ENCODE assay signal across 30 mouse cellular contexts in the genomic region with DNA sequence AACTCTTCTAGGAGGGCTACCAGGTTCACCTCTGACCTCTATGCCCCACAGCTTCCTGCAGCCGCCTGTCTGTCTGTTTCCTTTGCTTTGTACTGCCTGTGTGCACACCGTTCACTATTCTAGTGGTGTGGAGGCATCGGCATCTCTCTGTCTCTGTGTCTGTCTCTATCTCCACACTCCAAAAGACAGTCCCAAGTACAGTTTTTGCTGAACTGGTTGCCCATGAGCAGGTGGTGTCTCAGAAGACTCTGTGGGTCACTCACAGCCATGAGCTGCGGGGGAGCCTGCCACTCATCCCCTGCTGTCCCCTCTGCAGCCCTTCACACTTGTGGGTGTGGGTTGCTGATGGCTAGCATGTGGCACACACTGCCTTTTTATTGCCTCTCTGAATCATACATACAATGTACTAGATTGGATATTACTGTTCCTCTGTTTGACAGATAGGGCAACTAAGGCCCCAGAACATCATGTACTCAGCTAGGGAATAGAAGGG. TPM values are rescaled to one million over a fixed set of nuclear protein-coding genes. Genes with fewer than 3 reads are reported as not detected.
DNase-seq lines count a peak whose midpoint lies in the region; ATAC-seq and TF ChIP-seq lines count a peak whose summit lies in the region.
"Had no signal": no experiment of that assay in that cellular context is flagged by ENCODE, and none has a peak within 500 bp of the region (broad histone marks: within the 10 kb centered on the region; RNA-seq: fewer than 3 reads in every experiment).

No protein-coding gene starts in this region.

- no peak for ATAC-seq in heart, embryonic 11.5 days (replicated peaks; ENCODE audit: insufficient number of reproducible peaks, low FRiP score, low TSS enrichment)
- ATAC-seq in liver, embryonic 11.5 days (replicated peaks; ENCODE audit: low FRiP score) = no peak
- no peak for ATAC-seq in heart, embryonic 16.5 days (replicated peaks; ENCODE audit: extremely low read depth, insufficient read depth, low FRiP score)
- no peak for ATAC-seq in liver, postnatal 0 days

- no peaks in the 10 kb centered on the region for H3K9me3 ChIP-seq in heart, embryonic 11.5 days (replicated peaks; ENCODE audit: control insufficient read depth, low read length)
- no peaks in the 10 kb centered on the region for H3K9me3 ChIP-seq in liver, embryonic 11.5 days (ENCODE audit: control insufficient read depth, low read length)
- H3K9me3 ChIP-seq in heart, embryonic 16.5 days (replicated peaks; ENCODE audit: control insufficient read depth, low read length) = no peaks in the 10 kb centered on the region
- no peaks in the 10 kb centered on the region for H3K9me3 ChIP-seq in liver, postnatal 0 days (ENCODE audit: low read length)
- H3K9me3 ChIP-seq: midbrain, embryonic 12.5 days; neural tube, embryonic 13.5 days had no signal

- no peak for TF ChIP-seq CTCF in liver, postnatal 0 days (IDR thresholded peaks at IDR 0.05; ENCODE audit: low read depth)

- H3K4me3 ChIP-seq in heart, embryonic 11.5 days (ENCODE audit: low read depth, low read length) = no peak overlapping the region
- no peak overlapping the region for H3K4me3 ChIP-seq in liver, embryonic 11.5 days (ENCODE audit: low read depth, low read length)
- no peak overlapping the region for H3K4me3 ChIP-seq in heart, embryonic 16.5 days (ENCODE audit: low read length)
- no peak overlapping the region for H3K4me3 ChIP-seq in liver, postnatal 0 days (ENCODE audit: low read depth, low read length)
- H3K4me3 ChIP-seq: left cerebral cortex, adult 2 months; midbrain, embryonic 12.5 days; neural tube, embryonic 13.5 days had no signal

- H3K27ac ChIP-seq in heart, embryonic 11.5 days (ENCODE audit: low read depth, low read length) = no peak overlapping the region
- peak overlapping the region; percentile 83; the same call in 1 of the 2 replicates for H3K27ac ChIP-seq in liver, embryonic 11.5 days (ENCODE audit: low read depth, low read length)
- H3K27ac ChIP-seq in heart, embryonic 16.5 days (ENCODE audit: low read length) = no peak overlapping the region; the same call in 1 of the 2 replicates
- peak overlapping the region; percentile 19; the same call in 1 of the 2 replicates for H3K27ac ChIP-seq in liver, postnatal 0 days (ENCODE audit: low read depth)
- H3K27ac ChIP-seq: hindbrain, embryonic 14.5 days; left cerebral cortex, adult 2 months; midbrain, embryonic 12.5 days; neural tube, embryonic 13.5 days had no signal

- H3K27me3 ChIP-seq in heart, embryonic 11.5 days (ENCODE audit: control insufficient read depth, insufficient read depth, low read length) = no peaks in the 10 kb centered on the region
- no peaks in the 10 kb centered on the region for H3K27me3 ChIP-seq in liver, embryonic 11.5 days (replicated peaks; ENCODE audit: control insufficient read depth, insufficient read depth, low read length)
- no peaks in the 10 kb centered on the region for H3K27me3 ChIP-seq in heart, embryonic 16.5 days (ENCODE audit: control insufficient read depth, insufficient read depth, low read length)
- no peaks in the 10 kb centered on the region for H3K27me3 ChIP-seq in liver, postnatal 0 days (ENCODE audit: insufficient read depth, low read length)
- H3K27me3 ChIP-seq: midbrain, embryonic 12.5 days; neural tube, embryonic 13.5 days had no signal

- no peak for TF ChIP-seq EP300 in liver, postnatal 0 days (IDR thresholded peaks at IDR 0.05; ENCODE audit: low read depth)

- 65% methylated on average over 4 of the region's 4 CpGs for WGBS in heart, embryonic 11.5 days (ENCODE audit: insufficient replicate concordance)
- 71% methylated on average over 4 of the region's 4 CpGs for WGBS in liver, embryonic 11.5 days
- WGBS in heart, embryonic 16.5 days = 59% methylated on average over 4 of the region's 4 CpGs
- WGBS in liver, postnatal 0 days (ENCODE audit: insufficient replicate concordance) = 64% methylated on average over 4 of the region's 4 CpGs

- peaks cover 45% of the 10 kb centered on the region for H3K4me1 ChIP-seq in heart, embryonic 11.5 days (ENCODE audit: control insufficient read depth, insufficient read depth, low read length)
- H3K4me1 ChIP-seq in liver, embryonic 11.5 days (replicated peaks; ENCODE audit: control insufficient read depth, insufficient read depth, low read length) = peaks cover 50% of the 10 kb centered on the region
- H3K4me1 ChIP-seq in heart, embryonic 16.5 days (ENCODE audit: control insufficient read depth, insufficient read depth, low read length) = peaks cover 61% of the 10 kb centered on the region
- peaks cover 26% of the 10 kb centered on the region for H3K4me1 ChIP-seq in liver, postnatal 0 days (ENCODE audit: insufficient read depth)
- H3K4me1 ChIP-seq: midbrain, embryonic 12.5 days; neural tube, embryonic 13.5 days had no signal

- no peak overlapping the region for H3K4me2 ChIP-seq in heart, embryonic 11.5 days
- H3K4me2 ChIP-seq in liver, embryonic 11.5 days = no peak overlapping the region
- peak overlapping the region; percentile 23; the same call in 1 of the 2 replicates for H3K4me2 ChIP-seq in heart, embryonic 16.5 days (ENCODE audit: low read depth, low read length)
- H3K4me2 ChIP-seq in liver, postnatal 0 days (ENCODE audit: low read depth, low read length) = no peak overlapping the region
- H3K4me2 ChIP-seq: hindbrain, embryonic 14.5 days; lung, embryonic 14.5 days; midbrain, embryonic 12.5 days; neural tube, embryonic 13.5 days had no signal

- peak overlapping the region; percentile 49; the same call in 1 of the 2 replicates for H3K9ac ChIP-seq in heart, embryonic 11.5 days (ENCODE audit: low read depth, low read length)
- H3K9ac ChIP-seq in liver, embryonic 11.5 days (ENCODE audit: low read depth, low read length) = 0 out of 2 replicates have a peak overlapping the region, but pooled peaks have one; percentile 48
- peak overlapping the region; percentile 47 for H3K9ac ChIP-seq in heart, embryonic 16.5 days (ENCODE audit: low read length)
- no peak overlapping the region for H3K9ac ChIP-seq in liver, postnatal 0 days (replicated peaks)
- H3K9ac ChIP-seq: hindbrain, embryonic 14.5 days; lung, embryonic 14.5 days; midbrain, embryonic 12.5 days; neural tube, embryonic 13.5 days had no signal

- H3K36me3 ChIP-seq in heart, embryonic 11.5 days (ENCODE audit: control insufficient read depth, insufficient read depth, low read length) = peaks cover 5% of the 10 kb centered on the region
- H3K36me3 ChIP-seq in liver, embryonic 11.5 days (ENCODE audit: control insufficient read depth, insufficient read depth, low read length) = no peaks in the 10 kb centered on the region
- peaks cover 28% of the 10 kb centered on the region for H3K36me3 ChIP-seq in heart, embryonic 16.5 days (ENCODE audit: control insufficient read depth, insufficient read depth)
- no peaks in the 10 kb centered on the region for H3K36me3 ChIP-seq in liver, postnatal 0 days (replicated peaks; ENCODE audit: insufficient read depth, low read length)
- H3K36me3 ChIP-seq: midbrain, embryonic 12.5 days; neural tube, embryonic 13.5 days had no signal

- DNase-seq in heart, adult 9 months (ENCODE audit: low spot score in 2 of 2) = no peak
- DNase-seq in liver, embryonic 11.5 days (ENCODE audit: low spot score) = no peak
- no peak for DNase-seq in liver
- no peak for DNase-seq in liver, postnatal 0 days
- no peak for DNase-seq in right cerebral cortex, postnatal 25 days
- no peak for DNase-seq in layer of hippocampus, adult 8-10 months (ENCODE audit: low spot score in 2 of 2)
- DNase-seq: B cell, adult 2 months; cerebellum, adult 8-10 months; kidney, adult 9 months; kidney, postnatal 36 days; layer of hippocampus, adult 9-11 months; lung, embryonic 14.5 days; lung, postnatal 4 days; right cerebral cortex, adult 18-20 months; thymus, postnatal 25 days had no signal

RNA-seq across cellular contexts. Expression of a gene that starts 8.0 kb away (rescaled TPM):
- 292 and 312 TPM in 2 replicates for polyA plus RNA-seq in heart, embryonic 11.5 days (2014; fragmentation: Nextera tagmentation; extraction: Ambion mirVana)
- 14.8 and 15.8 TPM in 2 replicates for polyA plus RNA-seq in liver, embryonic 11.5 days (2014; fragmentation: Nextera tagmentation; extraction: Ambion mirVana)
- polyA plus RNA-seq in heart, embryonic 16.5 days (2015; fragmentation: Nextera tagmentation; extraction: Ambion mirVana) = 421 and 423 TPM in 2 replicates
- polyA plus RNA-seq in liver, postnatal 0 days (2015; fragmentation: Nextera tagmentation; extraction: Ambion mirVana) = 10.8 and 12.6 TPM in 2 replicates
- total RNA-seq in layer of hippocampus, adult 8-10 months (2022) = 1 to 10 TPM in 1 of 4 experiments, under 1 TPM in 3; 0.31 to 1.3 (median 0.49) TPM

RNA-seq across cellular contexts. Expression of a gene that starts 23.2 kb away (rescaled TPM):
- polyA plus RNA-seq in heart, embryonic 11.5 days (2014; fragmentation: Nextera tagmentation; extraction: Ambion mirVana) = 2.4 and 3.4 TPM in 2 replicates
- not detected in 2 replicates for polyA plus RNA-seq in liver, embryonic 11.5 days (2014; fragmentation: Nextera tagmentation; extraction: Ambion mirVana)
- 2.3 and 4.6 TPM in 2 replicates for polyA plus RNA-seq in heart, embryonic 16.5 days (2015; fragmentation: Nextera tagmentation; extraction: Ambion mirVana)
- polyA plus RNA-seq in liver, postnatal 0 days (2015; fragmentation: Nextera tagmentation; extraction: Ambion mirVana) = not detected in 2 replicates
- total RNA-seq in layer of hippocampus, adult 8-10 months (2022) = 1 to 10 TPM in 2 of 4 experiments, not detected in 2; 1.1 to 4.7 TPM
- total RNA-seq: adrenal gland, adult 18-20 months; adrenal gland, postnatal 4 days; gastrocnemius, postnatal 25 days; left cerebral cortex, adult 2 months had no signal
- polyA plus RNA-seq: forebrain, embryonic 11.5 days; frontal cortex, adult 2 months; hindbrain, embryonic 14.5 days; limb, embryonic 11.5 days; lung, embryonic 14.5 days; midbrain, embryonic 12.5 days; neural tube, embryonic 13.5 days; small intestine, adult 2 months; testis, adult 2 months had no signal

RNA-seq across cellular contexts. Expression of a gene that starts 23.2 kb away (rescaled TPM):
- 289 and 314 TPM in 2 replicates for polyA plus RNA-seq in heart, embryonic 11.5 days (2014; fragmentation: Nextera tagmentation; extraction: Ambion mirVana)
- 441 and 497 TPM in 2 replicates for polyA plus RNA-seq in liver, embryonic 11.5 days (2014; fragmentation: Nextera tagmentation; extraction: Ambion mirVana)
- 256 and 261 TPM in 2 replicates for polyA plus RNA-seq in heart, embryonic 16.5 days (2015; fragmentation: Nextera tagmentation; extraction: Ambion mirVana)
- polyA plus RNA-seq in liver, postnatal 0 days (2015; fragmentation: Nextera tagmentation; extraction: Ambion mirVana) = 274 and 276 TPM in 2 replicates
- 100 to 1,000 TPM in 2 of 4 experiments, 10 to 100 TPM in 2; 88.2 to 142 (median 116) TPM for total RNA-seq in layer of hippocampus, adult 8-10 months (2022)

RNA-seq across cellular contexts. Expression of a gene that starts 28.1 kb away (rescaled TPM):
- polyA plus RNA-seq in heart, embryonic 11.5 days (2014; fragmentation: Nextera tagmentation; extraction: Ambion mirVana) = 0.21 TPM in 1 of 2 replicates, not detected in the other
- polyA plus RNA-seq in liver, embryonic 11.5 days (2014; fragmentation: Nextera tagmentation; extraction: Ambion mirVana) = 0.05 TPM in 1 of 2 replicates, not detected in the other
- polyA plus RNA-seq in heart, embryonic 16.5 days (2015; fragmentation: Nextera tagmentation; extraction: Ambion mirVana) = 0.12 and 0.50 TPM in 2 replicates
- polyA plus RNA-seq in liver, postnatal 0 days (2015; fragmentation: Nextera tagmentation; extraction: Ambion mirVana) = 0.04 TPM in 1 of 2 replicates, not detected in the other
- 1 to 10 TPM; 1.3 to 2.0 (median 1.6) TPM for total RNA-seq in layer of hippocampus, adult 8-10 months (2022)
- total RNA-seq: gastrocnemius, postnatal 25 days had no signal
- polyA plus RNA-seq: intestine, embryonic 14.5 days had no signal

Comparison
In these comparisons a context has a peak if more than half of its experiments do, and no peak if none do; other contexts are left out.
1. H3K27ac ChIP-seq: peak in liver, embryonic 11.5 days (single experiment) and liver, postnatal 0 days (single experiment); none in heart, embryonic 11.5 days (single experiment) and heart, embryonic 16.5 days (single experiment).
2. RNA of a gene that starts 8.0 kb away (polyA plus RNA-seq): 421 to 423 TPM in heart, embryonic 16.5 days and 292 to 312 TPM in heart, embryonic 11.5 days; 14.8 to 15.8 TPM in liver, embryonic 11.5 days and 10.8 to 12.6 TPM in liver, postnatal 0 days; every median in the first group is over 10 times any median in the second.